Mouse (Mus musculus): ENCODE results near the gene Mylk.

The Mylk gene

GRCm38 (mm10) chr16:34904876-34905275 is 159.9 kb downstream of the Mylk start:
- no peak for DNase-seq

- peak; percentile 59 to 76 for DNase-seq
Observed at GRCm38 (mm10) chr16:34909437-34909836, 164.4 kb downstream of the Mylk start.

GRCm38 (mm10) chr16:34917373-34917900 is 172.4 kb downstream of the Mylk start:
- peak in 1 of 2 experiments; percentile 45 for DNase-seq

GRCm38 (mm10) chr16:34920182-34920581 is 175.2 kb downstream of the Mylk start:
- peak in 1 of 2 experiments; percentile 82 for DNase-seq

GRCm38 (mm10) chr16:34920868-34921267 is 175.9 kb downstream of the Mylk start:
- no peak for DNase-seq

GRCm38 (mm10) chr16:34921319-34921718 is 176.3 kb downstream of the Mylk start:
- peak; percentile 43 to 50 for DNase-seq

GRCm38 (mm10) chr16:34923630-34924029 is 178.6 kb downstream of the Mylk start:
- no peak for DNase-seq

GRCm38 (mm10) chr16:34924324-34924723 is 179.3 kb downstream of the Mylk start:
- DNase-seq, result no peak

- peak; percentile 82 to 86 for DNase-seq
Observed at GRCm38 (mm10) chr16:34924937-34925618, 180.1 kb downstream of the Mylk start.

- peak; percentile 37 to 40 for DNase-seq
Observed at GRCm38 (mm10) chr16:34926531-34927435, 181.8 kb downstream of the Mylk start.

- DNase-seq, result peak in 1 of 2 experiments; percentile 47
Observed at GRCm38 (mm10) chr16:34929686-34930085, 184.7 kb downstream of the Mylk start.

GRCm38 (mm10) chr16:34930110-34930509 is 185.1 kb downstream of the Mylk start:
- DNase-seq, result peak in 1 of 2 experiments; percentile 52

- DNase-seq, result no peak
Observed at GRCm38 (mm10) chr16:34931306-34931705, 186.3 kb downstream of the Mylk start.

GRCm38 (mm10) chr16:34933173-34933572 is 188.2 kb downstream of the Mylk start:
- DNase-seq, result no peak

GRCm38 (mm10) chr16:34934486-34934885 is 189.5 kb downstream of the Mylk start:
- DNase-seq, result peak in 1 of 2 experiments; percentile 42

GRCm38 (mm10) chr16:34935514-34936338 is 190.7 kb downstream of the Mylk start:
- DNase-seq, result no peak

GRCm38 (mm10) chr16:34936339-34936810 is 191.4 kb downstream of the Mylk start:
- DNase-seq, result no peak

- DNase-seq, result peak; percentile 69 to 75
Observed at GRCm38 (mm10) chr16:34937611-34938010, 192.6 kb downstream of the Mylk start.

- DNase-seq, result peak; percentile 42 to 55
Observed at GRCm38 (mm10) chr16:34938248-34938647, 193.2 kb downstream of the Mylk start.

- no peak for DNase-seq
Observed at GRCm38 (mm10) chr16:34939951-34940350, 194.9 kb downstream of the Mylk start.

- DNase-seq, result peak; percentile 71 to 79
Observed at GRCm38 (mm10) chr16:34940363-34940762, 195.4 kb downstream of the Mylk start.

- DNase-seq, result no peak
Observed at GRCm38 (mm10) chr16:34941915-34942314, 196.9 kb downstream of the Mylk start.
